Mouse (Mus musculus) lung, postnatal 0 days (tissue): ENCODE data around the gene Pdzk1ip1.

Experiments used
- CTCF ChIP-seq: IDR thresholded peaks from 2 replicates; pipeline ENCODE4 v1.5.1; 2016; ENCODE audit warnings: antibody characterized with exemption, mild to moderate bottlenecking
- EP300 ChIP-seq: IDR thresholded peaks from 2 replicates; pipeline ENCODE4 v1.6.1; 2016; ENCODE audit warnings: antibody characterized with exemption, mild to moderate bottlenecking, control low read depth

GRCm38 (mm10) chr4:115060753-115061152, 27.8 kb upstream of the Pdzk1ip1 start:
- TF ChIP-seq CTCF (no peak), EP300 (no peak)
